Mouse (Mus musculus) thymus, adult 2 months (tissue): ENCODE data around the gene Erp27. TPM values are rescaled to one million over a fixed set of nuclear protein-coding genes. Genes with fewer than 3 reads are reported as not detected.

Experiments
- DNase-seq: peaks from one replicate; pipeline ENCODE4 v3.0.0; 2021
- H3K27ac ChIP-seq: fragments of 200-500 bp; 2 replicates; pipeline ENCODE4 v1.5.1; 2012; ENCODE audit warnings: low read length, control low read depth; ENCODE audit not compliant: control insufficient read depth, insufficient read depth
- H3K27me3 ChIP-seq: fragments of 200-500 bp; 2 replicates; pipeline ENCODE4 v1.6.1; 2012; ENCODE audit warnings: mild to moderate bottlenecking, low read length, moderate library complexity, mixed read lengths; ENCODE audit not compliant: control insufficient read depth, insufficient read depth
- H3K36me3 ChIP-seq: fragments of 200-500 bp; 2 replicates; pipeline ENCODE4 v1.6.1; 2012; ENCODE audit warnings: mild to moderate bottlenecking, low read length, moderate library complexity; ENCODE audit not compliant: control insufficient read depth, insufficient read depth
- H3K4me1 ChIP-seq: fragments of 200-500 bp; replicated peaks from 2 replicates; pipeline ENCODE4 v1.6.1; 2012; ENCODE audit warnings: low read length; ENCODE audit not compliant: control insufficient read depth, insufficient read depth
- H3K4me3 ChIP-seq: fragments of 200-500 bp; 2 replicates; pipeline ENCODE4 v1.5.1; 2012; ENCODE audit warnings: mild to moderate bottlenecking, low read length, control low read depth, moderate library complexity; ENCODE audit not compliant: control insufficient read depth, insufficient read depth
- CTCF ChIP-seq: fragments of 200-500 bp; IDR thresholded peaks from 2 replicates; pipeline ENCODE4 v1.5.1; 2012; ENCODE audit warnings: mild to moderate bottlenecking, control low read depth, low read length, moderate library complexity, borderline replicate concordance; ENCODE audit not compliant: control insufficient read depth, poor library complexity, insufficient read depth; ENCODE audit errors: extremely low read depth
- POLR2A ChIP-seq: fragments of 200-500 bp; IDR thresholded peaks from 2 replicates; pipeline ENCODE4 v1.6.1; 2012; ENCODE audit warnings: mild to moderate bottlenecking, low read length, control low read depth, moderate library complexity; ENCODE audit not compliant: control insufficient read depth, poor library complexity, insufficient read depth; ENCODE audit errors: extremely low read depth
- WGBS: fragments of 180-500 bp; shearing (Covaris S2); methylation state at CpG from one replicate; pipeline ENCODE4 v1.1.7; 2018; 5-methylcytosine and 5-hydroxymethylcytosine counted together
- polyA plus RNA-seq: library from polyadenylated mRNA; depleted of rRNA; stranded (reverse); fragments of >200 nt; gene quantifications from 2 replicates; pipeline ENCODE4 v1.2.3, GENCODE M21; 2012

Erp27 gene
- polyA plus RNA-seq, 1 experiment, result 2.4 TPM

DNA sequence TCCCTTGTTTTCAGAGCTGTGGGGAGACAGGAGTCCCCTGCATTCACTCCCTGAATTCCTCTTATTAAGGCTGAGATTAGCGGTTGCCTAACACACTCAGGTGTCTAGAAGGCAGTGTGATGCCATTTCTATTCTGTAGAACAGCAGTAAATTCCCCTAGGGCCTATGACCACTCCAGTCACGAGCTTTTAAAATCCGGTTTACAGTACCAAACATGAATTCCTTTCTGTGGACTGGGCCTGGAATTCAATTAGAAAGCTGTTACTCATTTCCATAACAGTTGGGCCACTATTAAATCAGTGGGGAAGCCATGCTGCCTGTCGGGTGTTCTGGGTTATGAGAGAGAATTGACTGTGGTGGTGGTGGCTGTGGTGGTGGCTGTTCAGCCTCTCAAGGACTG, 25.7 kb upstream of the Erp27 start:
- H3K4me1 ChIP-seq, result peaks cover 19% of the 10 kb centered on the region
- no peak for TF ChIP-seq CTCF
- no peak for TF ChIP-seq POLR2A
- H3K4me3 ChIP-seq, result no peak overlapping the region
- no peaks in the 10 kb centered on the region for H3K36me3 ChIP-seq
- H3K27me3 ChIP-seq, result no peaks in the 10 kb centered on the region
- WGBS, result 95% methylated on average over 4 of the region's 4 CpGs
- no peak overlapping the region for H3K27ac ChIP-seq
- DNase-seq, result no peak

DNA sequence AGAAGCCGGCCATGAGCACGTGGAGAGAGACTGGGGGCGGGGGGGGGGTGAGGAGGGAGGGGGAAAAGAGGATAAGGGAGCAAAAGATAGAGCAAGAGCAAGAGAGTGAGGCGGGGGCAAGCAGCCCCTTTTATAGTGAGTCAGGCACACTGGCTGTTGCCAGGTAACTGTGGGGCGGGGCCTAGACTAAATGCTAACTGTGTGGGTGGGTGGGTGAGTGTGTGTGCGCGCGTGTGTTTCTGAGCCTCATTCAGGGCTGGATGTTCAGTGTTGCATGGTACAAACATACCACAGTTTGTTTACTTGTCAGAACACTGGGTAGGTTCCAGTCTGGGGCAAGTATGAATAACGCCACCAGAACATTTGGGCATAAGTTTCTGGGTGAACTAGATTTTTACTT, 25.0 kb upstream of the Erp27 start:
- Histone ChIP-seq H3K4me1 (peaks cover 22% of the 10 kb centered on the region), H3K36me3 (no peaks in the 10 kb centered on the region), H3K27me3 (no peaks in the 10 kb centered on the region), H3K4me3 (no peak overlapping the region), H3K27ac (no peak overlapping the region)
- TF ChIP-seq CTCF (no peak), POLR2A (no peak)
- peak; percentile 68 for DNase-seq
- WGBS, result 78% methylated on average over 9 of the region's 9 CpGs

DNA sequence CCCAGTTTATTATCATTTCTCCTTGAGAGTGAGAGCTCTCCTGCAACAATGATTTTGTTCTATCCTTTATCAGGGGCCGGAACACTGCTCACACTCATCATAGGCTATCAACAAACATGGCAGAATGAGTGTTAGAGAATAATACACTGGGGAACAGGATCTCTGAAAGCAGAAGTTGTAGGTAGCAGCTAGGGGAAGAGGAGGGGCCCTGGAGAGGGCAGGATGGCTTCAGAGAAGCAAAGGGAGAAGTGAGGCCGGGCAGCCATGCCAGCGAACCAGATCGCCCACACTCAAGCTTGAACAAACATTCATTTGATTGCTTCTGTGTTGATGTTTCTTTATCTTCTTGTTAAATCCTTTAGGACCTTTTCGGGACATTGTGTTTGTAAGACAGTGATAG, 24.3 kb upstream of the Erp27 start:
- Histone ChIP-seq H3K27ac (peak overlapping the region; percentile 61; the same call in 1 of the 2 replicates), H3K4me3 (no peak overlapping the region), H3K36me3 (no peaks in the 10 kb centered on the region), H3K27me3 (no peaks in the 10 kb centered on the region), H3K4me1 (peaks cover 22% of the 10 kb centered on the region)
- TF ChIP-seq CTCF, result no peak
- TF ChIP-seq POLR2A, result no peak
- no peak for DNase-seq
- 70% methylated on average over 5 of the region's 5 CpGs for WGBS

DNA sequence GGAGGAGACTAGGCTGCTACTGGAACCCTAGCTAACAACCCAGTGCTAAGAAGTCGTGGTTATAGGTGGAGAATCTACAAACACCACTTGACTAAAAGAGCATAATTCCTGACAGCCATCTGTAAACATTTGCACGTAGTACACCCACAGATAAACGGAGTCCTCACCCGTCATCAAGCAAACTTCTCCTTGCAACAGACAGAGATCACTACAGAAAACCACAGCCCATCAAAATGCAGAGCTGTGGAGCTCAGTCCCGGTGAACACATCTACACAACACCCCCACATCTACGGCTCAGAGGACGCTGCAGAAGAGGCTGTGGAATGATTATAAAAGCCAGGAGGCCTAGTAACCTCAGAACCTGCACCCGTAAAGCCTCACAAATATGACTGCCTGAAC, 22.5 kb upstream of the Erp27 start:
- DNase-seq, result no peak
- H3K27ac ChIP-seq, result peak overlapping the region; percentile 63; the same call in 1 of the 2 replicates
- peaks cover 22% of the 10 kb centered on the region for H3K4me1 ChIP-seq
- H3K4me3 ChIP-seq, result no peak overlapping the region
- H3K36me3 ChIP-seq, result no peaks in the 10 kb centered on the region
- 14% methylated on average over 8 of the region's 8 CpGs for WGBS
- H3K27me3 ChIP-seq, result no peaks in the 10 kb centered on the region
- TF ChIP-seq POLR2A (no peak), CTCF (no peak)

DNA sequence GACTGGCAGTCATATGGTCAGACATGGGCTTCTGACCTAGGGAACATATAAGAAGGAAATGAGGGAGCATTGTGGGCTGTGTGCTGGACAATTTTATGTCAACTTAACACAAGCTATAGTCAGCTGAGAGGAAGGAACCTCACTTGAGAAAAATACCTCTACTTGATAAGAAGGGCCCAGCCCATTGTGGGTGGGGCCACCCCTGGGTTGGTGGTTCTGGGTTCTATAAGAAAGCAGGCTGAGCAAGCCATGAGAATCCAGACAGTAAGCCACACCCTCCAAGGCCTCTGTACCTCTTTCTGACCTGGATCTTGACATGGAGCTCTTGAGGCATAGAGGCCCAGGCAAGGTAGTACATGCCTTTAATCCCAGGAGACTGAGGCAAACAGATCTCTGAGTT, 21.4 kb upstream of the Erp27 start:
- Histone ChIP-seq H3K27me3 (no peaks in the 10 kb centered on the region), H3K27ac (no peak overlapping the region), H3K4me1 (peaks cover 28% of the 10 kb centered on the region), H3K4me3 (no peak overlapping the region), H3K36me3 (no peaks in the 10 kb centered on the region)
- DNase-seq, result no peak
- TF ChIP-seq CTCF, result no peak
- no peak for TF ChIP-seq POLR2A

DNA sequence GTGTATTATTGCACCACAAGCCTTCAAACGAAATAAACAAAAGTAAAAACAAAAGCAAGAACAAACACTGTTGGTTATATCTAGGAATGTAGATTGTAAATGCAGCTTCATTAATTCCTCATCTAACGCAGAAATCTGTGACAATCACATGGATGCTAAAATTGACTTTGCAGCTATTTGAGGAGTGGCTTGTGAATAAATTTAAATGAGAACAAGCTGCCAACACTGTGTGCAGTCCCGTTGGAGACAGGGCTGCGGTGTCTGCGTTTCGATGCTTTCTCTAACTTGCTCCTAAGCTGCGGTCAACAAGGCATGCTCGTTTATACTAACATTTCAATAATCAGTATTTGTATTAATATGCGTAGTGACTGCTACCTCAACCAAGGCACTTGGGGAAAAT, 20.3 kb upstream of the Erp27 start:
- H3K4me3 ChIP-seq, result no peak overlapping the region
- H3K4me1 ChIP-seq, result peaks cover 34% of the 10 kb centered on the region
- no peak overlapping the region for H3K27ac ChIP-seq
- 63% methylated on average over 9 of the region's 9 CpGs for whole genome bisulfite sequencing
- no peak for DNase-seq
- H3K27me3 ChIP-seq, result no peaks in the 10 kb centered on the region
- no peaks in the 10 kb centered on the region for H3K36me3 ChIP-seq
- TF ChIP-seq POLR2A (no peak), CTCF (no peak)
